Mouse (Mus musculus) G1E (cell line): Measurements from ENCODE around the gene Olfr287.

ENCODE experiments used
- CTCF ChIP-seq: IDR thresholded peaks from 2 replicates; pipeline ENCODE4 v1.5.1; 2012; ENCODE audit warnings: low read depth, low read length, inconsistent platforms, mixed read lengths
- GATA1 ChIP-seq: IDR thresholded peaks from 2 replicates; pipeline ENCODE4 v1.6.1; 2012; ENCODE audit warnings: borderline replicate concordance, low read length, inconsistent platforms, mixed read lengths
- GATA2 ChIP-seq: IDR thresholded peaks from 2 replicates; pipeline ENCODE4 v1.6.1; 2012; ENCODE audit warnings: low read depth, low read length, inconsistent platforms, borderline replicate concordance
- TAL1 ChIP-seq: conservative IDR thresholded peaks from 2 replicates; pipeline ENCODE4 v1.6.1; 2012; ENCODE audit warnings: low read depth, low read length, inconsistent platforms, mixed read lengths

DNA sequence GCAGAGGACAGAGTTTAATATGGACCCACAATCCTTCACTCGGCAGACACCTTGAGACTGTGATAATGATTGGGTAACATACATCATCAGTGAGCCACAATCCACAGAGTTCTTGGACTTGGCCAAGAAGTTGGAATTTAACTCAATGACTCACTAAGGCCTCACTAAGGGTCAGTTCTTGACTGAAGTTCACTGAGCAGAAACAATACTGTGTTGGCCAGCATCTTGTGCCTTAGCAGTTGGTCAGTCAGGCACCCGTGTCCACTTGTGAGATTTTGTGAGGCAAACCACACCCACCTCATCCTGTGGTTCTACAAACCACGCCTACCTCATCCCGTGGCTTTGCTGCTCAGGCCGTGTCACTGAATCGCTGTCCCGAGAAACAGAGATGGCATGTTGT, 11.2 kb downstream of the Olfr287 start:
- TF ChIP-seq CTCF (no peak), TAL1 (no peak), GATA2 (no peak), GATA1 (no peak)
